Mouse (Mus musculus): ENCODE results near the gene Tsc1. TPM values are rescaled to one million over a fixed set of nuclear protein-coding genes. Genes with fewer than 3 reads are reported as not detected.

Tsc1 gene
- polyA plus RNA-seq (2012; rRNA removed): 31.2 and 34.3 TPM in 2 replicates

DNA sequence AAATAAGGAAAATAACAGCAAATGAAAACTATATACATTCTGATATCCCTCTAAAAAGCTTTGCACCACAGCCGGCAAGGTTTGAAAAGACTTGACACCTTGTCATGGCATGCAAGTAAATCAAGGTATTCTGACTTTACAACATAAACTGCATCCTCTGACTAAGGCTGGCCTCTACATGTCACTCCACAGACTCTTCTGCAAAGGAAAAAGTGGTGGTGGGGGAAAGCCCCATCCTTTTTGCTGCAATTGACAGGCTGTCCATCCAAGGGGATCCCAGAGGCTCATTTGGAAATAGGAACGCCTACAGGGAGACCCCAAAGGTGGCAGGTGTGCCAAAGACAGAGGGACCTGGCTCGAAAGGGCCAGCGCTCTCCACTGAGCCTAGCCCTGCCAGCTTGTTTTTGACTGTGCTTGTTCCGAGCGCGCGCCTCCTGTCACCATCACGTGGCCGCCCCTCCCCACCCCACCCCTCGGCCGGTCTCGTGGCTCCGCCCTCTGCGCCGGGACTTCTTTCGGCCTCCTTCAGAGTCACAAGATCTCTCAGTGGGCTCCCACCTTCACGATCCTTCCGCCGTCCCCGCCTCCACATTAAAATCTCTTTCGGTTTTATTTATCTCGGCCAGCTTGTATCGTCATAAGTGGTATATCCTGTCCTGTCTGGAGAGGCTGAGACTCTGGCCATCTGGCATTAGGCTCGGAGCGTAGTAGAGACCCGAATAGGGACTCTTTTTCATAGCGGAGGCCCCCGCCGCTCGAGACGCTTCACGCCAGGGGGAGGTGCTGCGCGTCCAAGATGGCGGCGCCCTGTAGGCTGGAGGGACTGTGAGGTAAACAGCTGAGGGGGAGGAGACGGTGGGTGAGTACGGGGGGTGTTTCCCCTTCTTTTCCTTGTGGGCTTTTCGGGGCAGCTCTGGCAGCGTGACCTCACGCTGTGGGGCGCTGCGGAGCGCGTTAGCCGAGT is at the start of gene Tsc1:
Gene Tsc1 (plus strand): TSS at position 768 of the 964 bp plus-strand sequence.

DNA sequence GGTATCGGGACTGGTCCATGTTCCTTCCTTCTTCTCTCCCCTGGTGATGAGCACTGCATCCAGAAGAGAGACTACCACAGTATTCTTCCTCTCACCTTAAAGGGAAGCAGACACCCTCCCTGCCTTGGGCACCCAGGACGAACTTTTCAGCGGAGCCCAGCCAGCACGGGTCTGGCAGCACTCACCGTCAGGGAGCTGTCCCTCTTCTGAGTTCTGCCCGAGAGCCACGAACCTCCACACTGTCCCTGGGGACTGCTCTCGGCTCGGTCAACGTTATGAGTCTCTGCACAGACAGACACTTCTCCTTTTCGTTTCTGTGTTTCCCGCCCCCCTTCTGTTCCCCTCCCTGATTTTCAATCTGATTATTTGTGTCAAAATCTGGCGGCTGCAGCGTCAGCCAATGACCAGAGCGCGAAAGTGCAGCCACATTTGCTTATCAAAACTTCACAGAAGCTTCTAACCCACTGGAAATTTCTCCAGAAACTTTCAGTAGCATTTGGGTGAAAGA is 19.3 kb upstream of the Tsc1 start, which contains the start of gene Gfi1b:
Gene Gfi1b (minus strand): TSS at position 319 of the 508 bp plus-strand sequence.

DNA sequence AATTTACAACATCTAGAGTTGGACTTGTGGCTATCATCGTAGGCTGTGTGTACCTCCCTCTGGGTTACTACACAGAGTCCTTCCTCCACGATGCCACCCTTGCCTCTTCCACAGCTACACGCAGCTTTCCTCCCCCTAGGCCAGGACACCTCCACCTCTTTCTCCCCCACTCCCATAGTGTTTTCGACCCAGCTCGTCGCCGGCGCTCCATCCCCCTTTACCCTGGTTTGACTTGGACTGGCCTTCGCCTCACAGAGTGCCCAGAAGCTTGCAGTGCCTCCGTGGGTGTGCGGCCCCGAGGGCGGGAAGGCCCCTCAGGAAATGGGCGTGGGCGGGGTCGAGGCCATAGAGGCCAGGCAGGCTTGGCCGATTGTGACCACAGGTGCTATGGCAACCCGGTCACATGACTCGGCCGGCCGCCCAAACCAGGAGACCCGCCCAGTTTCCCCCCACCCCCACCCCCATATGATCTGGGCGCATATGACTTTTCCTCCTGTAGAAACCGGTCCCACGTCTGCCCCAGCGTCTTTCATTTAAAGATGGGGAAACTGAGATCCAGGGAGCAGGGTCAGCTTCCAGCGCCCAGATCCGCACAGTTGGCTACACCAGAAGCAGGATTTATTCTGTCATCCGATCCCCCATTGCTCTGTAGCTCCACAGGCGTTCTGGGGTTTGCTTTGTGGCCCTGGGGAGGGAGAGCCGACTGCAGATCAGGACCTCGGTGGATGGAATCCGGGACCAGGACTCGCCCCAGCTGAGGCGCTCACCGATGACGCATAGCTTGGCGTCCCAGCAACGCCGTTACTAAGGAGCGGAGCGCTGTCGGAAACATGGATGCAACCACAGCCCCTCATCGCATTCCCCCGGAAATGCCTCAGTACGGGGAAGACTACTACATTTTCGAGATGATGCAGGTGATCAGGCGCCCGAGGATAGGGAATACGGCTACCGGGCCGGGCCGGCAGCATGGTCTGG is 58.6 kb downstream of the Tsc1 start, which contains the start of the genes Spaca9 and Ak8:
Gene Spaca9 (minus strand): TSS at position 367 of the 975 bp plus-strand sequence.
Gene Ak8 (plus strand): TSS at position 804 of the 975 bp plus-strand sequence.

Other genes starting within 250 kb of the Tsc1 start
- gene Ppp1r26, start 194.4 kb upstream of the Tsc1 start, polyA plus RNA-seq (2012; rRNA removed): 16.9 and 18.0 TPM in 2 replicates
- 1.5 and 2.2 TPM in 2 replicates for gene 1700007K13Rik, start 174.9 kb upstream of the Tsc1 start, polyA plus RNA-seq (2012; rRNA removed)
- 49.6 and 51.9 TPM in 2 replicates for gene Mrps2, start 173.2 kb upstream of the Tsc1 start, polyA plus RNA-seq (2012; rRNA removed)
- gene Gbgt1, start 144.3 kb upstream of the Tsc1 start, polyA plus RNA-seq (2012; rRNA removed): 1.2 and 1.9 TPM in 2 replicates
- 0.28 and 0.93 TPM in 2 replicates for gene Gm10134, start 135.1 kb upstream of the Tsc1 start, polyA plus RNA-seq (2012; rRNA removed)
- 166 TPM in 2 replicates for gene Ralgds, start 128.1 kb upstream of the Tsc1 start, polyA plus RNA-seq (2012; rRNA removed)
- gene Cel, start 77.8 kb upstream of the Tsc1 start, polyA plus RNA-seq (2012; rRNA removed): 0.05 and 0.06 TPM in 2 replicates
- gene Gtf3c5, start 57.5 kb upstream of the Tsc1 start, polyA plus RNA-seq (2012; rRNA removed): 48.4 and 52.5 TPM in 2 replicates
- 0.12 and 0.18 TPM in 2 replicates for gene Gfi1b, start 19.2 kb upstream of the Tsc1 start, polyA plus RNA-seq (2012; rRNA removed)
- 1.8 and 2.3 TPM in 2 replicates for gene Spaca9, start 58.5 kb downstream of the Tsc1 start, polyA plus RNA-seq (2012; rRNA removed)
- 1.2 TPM in 2 replicates for gene Ak8, start 58.9 kb downstream of the Tsc1 start, polyA plus RNA-seq (2012; rRNA removed)
- gene Gtf3c4, start 199.1 kb downstream of the Tsc1 start, polyA plus RNA-seq (2012; rRNA removed): 22.7 and 22.8 TPM in 2 replicates
- gene Ddx31, start 199.2 kb downstream of the Tsc1 start, polyA plus RNA-seq (2012; rRNA removed): 13.1 and 13.7 TPM in 2 replicates